Mouse (Mus musculus): ENCODE results near the gene Grin3a. TPM values are rescaled to one million over a fixed set of nuclear protein-coding genes. Genes with fewer than 3 reads are reported as not detected.
A peak's percentile ranks its signal among the peaks of the same experiment; 100 is the strongest.

The Grin3a gene
- 4.6 and 4.9 TPM in 2 replicates for polyA plus RNA-seq (2016; fragmentation: Nextera tagmentation; extraction: Ambion mirVana)

- Histone ChIP-seq H3K27me3 (replicated peaks) (peaks cover 34% of the 10 kb centered on the region), H3K9me3 (no peaks in the 10 kb centered on the region), H3K9ac (peak within 1 kb of the TSS; percentile 51), H3K4me1 (peaks cover 14% of the 10 kb centered on the region), H3K4me2 (replicated peaks) (peak within 1 kb of the TSS; percentile 90), H3K36me3 (no peaks in the 10 kb centered on the region), H3K27ac (no peak within 1 kb of the TSS), H3K4me3 (peak within 1 kb of the TSS; percentile 52)
- ATAC-seq (ENCODE audit: low FRiP score, low read depth) = peak; percentile 91
- under 1% methylated on average over 25 of the region's 25 CpGs for WGBS
These were observed at the start of gene Grin3a for GRCm38 (mm10) chr4:49845612-49845985. TSS of gene Grin3a (minus strand) at chr4:49845744.

- Histone ChIP-seq H3K27me3 (replicated peaks) (no peaks in the 10 kb centered on the region), H3K9ac (no peak overlapping the region), H3K4me2 (replicated peaks) (no peak overlapping the region), H3K36me3 (no peaks in the 10 kb centered on the region), H3K9me3 (no peaks in the 10 kb centered on the region), H3K4me3 (no peak overlapping the region), H3K27ac (no peak overlapping the region), H3K4me1 (0 out of 2 replicates have a peak, but pooled peaks cover 7% of the 10 kb centered on the region)
- peak; percentile 56; the same call in 1 of the 2 replicates for ATAC-seq (ENCODE audit: low FRiP score, low read depth)
- 16% methylated on average over 4 of the region's 4 CpGs for WGBS
These were observed 46.3 kb upstream of the Grin3a start for GRCm38 (mm10) chr4:49891835-49892301.

DNA sequence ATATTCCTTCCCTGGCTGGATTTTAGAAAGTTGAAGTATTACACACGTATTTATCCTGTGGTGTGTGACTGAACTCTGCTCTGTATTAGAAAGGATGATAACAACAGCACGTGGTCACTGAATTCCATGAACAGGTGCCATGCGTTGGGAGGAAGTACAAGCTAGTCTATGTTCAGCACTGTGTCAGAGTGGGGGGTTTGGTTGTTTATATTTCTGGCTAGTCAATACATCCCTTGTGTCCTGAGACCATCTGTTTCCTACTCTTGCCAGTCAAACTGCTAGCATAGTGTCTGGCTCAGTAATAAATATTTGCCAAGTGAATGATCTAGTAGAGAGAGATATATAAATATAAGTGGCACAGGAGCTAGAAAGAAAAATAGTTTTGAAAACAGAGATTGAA lies 31.5 kb upstream of the Grin3a start:
- Histone ChIP-seq H3K27me3 (replicated peaks) (no peaks in the 10 kb centered on the region), H3K4me1 (no peaks in the 10 kb centered on the region), H3K9me3 (no peaks in the 10 kb centered on the region), H3K4me3 (no peak overlapping the region), H3K4me2 (replicated peaks) (no peak overlapping the region), H3K36me3 (no peaks in the 10 kb centered on the region), H3K27ac (no peak overlapping the region), H3K9ac (no peak overlapping the region)
- 76% methylated on average over 3 of the region's 3 CpGs for WGBS
- ATAC-seq (ENCODE audit: low FRiP score, low read depth) = no peak

DNA sequence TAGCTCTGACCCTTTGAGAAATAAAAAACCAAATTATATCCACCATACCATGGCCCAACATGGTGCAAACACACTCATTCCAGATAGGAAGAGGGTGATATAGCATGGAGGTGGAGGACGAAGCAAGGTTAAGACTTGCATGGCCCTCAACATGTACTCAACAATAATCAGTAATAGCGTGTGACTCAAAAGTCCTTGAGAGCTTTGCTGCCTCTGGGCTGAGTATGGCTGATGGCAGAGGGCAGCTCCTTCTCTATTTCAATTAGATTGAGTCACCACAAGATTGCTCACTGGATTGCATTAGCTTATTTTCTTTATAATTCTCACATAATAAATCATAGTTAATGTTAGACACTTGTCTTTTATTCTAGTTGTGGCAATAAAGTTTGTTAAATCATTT lies 15.1 kb upstream of the Grin3a start:
- Histone ChIP-seq H3K4me2 (replicated peaks) (no peak overlapping the region), H3K36me3 (no peaks in the 10 kb centered on the region), H3K27me3 (replicated peaks) (no peaks in the 10 kb centered on the region), H3K9me3 (no peaks in the 10 kb centered on the region), H3K9ac (no peak overlapping the region), H3K4me1 (no peaks in the 10 kb centered on the region), H3K27ac (no peak overlapping the region), H3K4me3 (no peak overlapping the region)
- WGBS = 92% methylated on average over 2 of the region's 2 CpGs
- no peak for ATAC-seq (ENCODE audit: low FRiP score, low read depth)

- Histone ChIP-seq H3K4me2 (replicated peaks) (peak overlapping the region; percentile 90), H3K9me3 (no peaks in the 10 kb centered on the region), H3K4me1 (peaks cover 14% of the 10 kb centered on the region), H3K27me3 (replicated peaks) (peaks cover 34% of the 10 kb centered on the region), H3K4me3 (peak overlapping the region; percentile 52), H3K9ac (peak overlapping the region; percentile 51), H3K36me3 (no peaks in the 10 kb centered on the region), H3K27ac (no peak overlapping the region)
- under 1% methylated on average over 63 of the region's 63 CpGs for WGBS
- peak; percentile 65 for ATAC-seq (ENCODE audit: low FRiP score, low read depth)
These were observed 524 bp downstream of the Grin3a start for GRCm38 (mm10) chr4:49844828-49845611.

- peak overlapping the region; percentile 90 for H3K4me2 ChIP-seq (replicated peaks)
- H3K4me1 ChIP-seq = peaks cover 14% of the 10 kb centered on the region
- H3K9me3 ChIP-seq = no peaks in the 10 kb centered on the region
- H3K36me3 ChIP-seq = no peaks in the 10 kb centered on the region
- H3K27me3 ChIP-seq (replicated peaks) = peaks cover 34% of the 10 kb centered on the region
- 3% methylated on average over 33 of the region's 33 CpGs for WGBS
- H3K4me3 ChIP-seq = peak overlapping the region; percentile 52
- no peak overlapping the region for H3K27ac ChIP-seq
- peak overlapping the region; percentile 51 for H3K9ac ChIP-seq
- peak; percentile 51 for ATAC-seq (ENCODE audit: low FRiP score, low read depth)
These were observed 1.2 kb downstream of the Grin3a start for GRCm38 (mm10) chr4:49844274-49844827.

- Histone ChIP-seq H3K4me1 (peaks cover 14% of the 10 kb centered on the region), H3K9me3 (no peaks in the 10 kb centered on the region), H3K9ac (no peak overlapping the region), H3K27ac (no peak overlapping the region), H3K4me2 (replicated peaks) (peak overlapping the region; percentile 90), H3K27me3 (replicated peaks) (peaks cover 34% of the 10 kb centered on the region), H3K4me3 (peak overlapping the region; percentile 52; the same call in 1 of the 2 replicates), H3K36me3 (no peaks in the 10 kb centered on the region)
- 25% methylated on average over 6 of the region's 6 CpGs for WGBS
- no peak for ATAC-seq (ENCODE audit: low FRiP score, low read depth)
These were observed 1.8 kb downstream of the Grin3a start for GRCm38 (mm10) chr4:49843787-49844186.

DNA sequence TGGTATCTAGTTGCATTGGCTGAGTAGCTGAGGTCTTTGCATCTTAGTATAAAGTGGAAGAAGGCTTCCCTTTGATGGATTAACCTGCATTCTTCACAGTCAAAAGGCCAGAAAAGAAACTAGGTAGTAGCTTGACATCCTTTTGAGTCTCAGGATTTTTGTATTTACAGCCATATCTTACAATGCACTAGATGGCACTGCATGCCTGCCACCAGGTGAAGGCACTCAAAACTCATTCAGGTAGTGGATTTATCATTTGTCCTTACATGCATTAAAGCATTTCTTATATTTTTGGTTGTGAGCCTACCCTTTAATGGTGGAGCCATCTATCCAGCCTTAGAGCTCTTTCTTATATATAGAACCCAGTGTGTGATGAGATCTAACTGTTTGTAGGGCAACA lies 13.5 kb downstream of the Grin3a start:
- Histone ChIP-seq H3K9ac (no peak overlapping the region), H3K36me3 (no peaks in the 10 kb centered on the region), H3K4me1 (no peaks in the 10 kb centered on the region), H3K27ac (no peak overlapping the region), H3K4me3 (no peak overlapping the region), H3K4me2 (replicated peaks) (no peak overlapping the region), H3K9me3 (no peaks in the 10 kb centered on the region), H3K27me3 (replicated peaks) (no peaks in the 10 kb centered on the region)
- ATAC-seq (ENCODE audit: low FRiP score, low read depth) = no peak

- H3K9ac ChIP-seq = no peak overlapping the region
- ATAC-seq (ENCODE audit: low FRiP score, low read depth) = no peak
- H3K4me3 ChIP-seq = no peak overlapping the region
- H3K4me1 ChIP-seq = no peaks in the 10 kb centered on the region
- H3K27ac ChIP-seq = no peak overlapping the region
- no peaks in the 10 kb centered on the region for H3K27me3 ChIP-seq (replicated peaks)
- no peaks in the 10 kb centered on the region for H3K36me3 ChIP-seq
- no peaks in the 10 kb centered on the region for H3K9me3 ChIP-seq
- WGBS = 74% methylated on average over 3 of the region's 3 CpGs
- no peak overlapping the region for H3K4me2 ChIP-seq (replicated peaks)
These were observed 31.7 kb downstream of the Grin3a start for GRCm38 (mm10) chr4:49813852-49814251.

DNA sequence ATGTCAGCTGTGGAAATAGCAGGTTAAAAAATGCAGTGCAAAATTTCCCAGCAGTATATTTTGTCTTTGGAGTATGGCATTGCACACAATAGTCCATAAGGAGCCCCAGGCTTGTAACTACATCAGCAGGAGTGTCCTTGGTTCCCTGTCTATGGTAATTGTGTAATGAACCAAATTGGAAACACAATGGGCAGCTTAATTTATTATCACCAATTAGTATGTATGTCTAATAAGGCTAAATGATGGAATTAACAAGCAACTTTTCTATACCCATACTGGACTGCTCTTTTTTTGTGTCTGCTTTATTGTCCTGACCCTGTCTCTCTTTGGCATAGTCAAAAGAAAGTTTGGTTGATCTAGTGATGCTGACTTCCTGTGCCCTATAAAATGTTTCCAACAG lies 38.8 kb downstream of the Grin3a start:
- H3K4me3 ChIP-seq = no peak overlapping the region
- ATAC-seq (ENCODE audit: low FRiP score, low read depth) = peak; percentile 71

GRCm38 (mm10) chr4:49799338-49799737 lies 46.2 kb downstream of the Grin3a start:
- no peak overlapping the region for H3K9ac ChIP-seq
- no peak for ATAC-seq (ENCODE audit: low FRiP score, low read depth)
- H3K4me2 ChIP-seq (replicated peaks) = no peak overlapping the region
- H3K27ac ChIP-seq = no peak overlapping the region
- H3K9me3 ChIP-seq = no peaks in the 10 kb centered on the region
- WGBS = 92% methylated on average over 2 of the region's 2 CpGs
- H3K27me3 ChIP-seq (replicated peaks) = no peaks in the 10 kb centered on the region
- H3K4me3 ChIP-seq = no peak overlapping the region
- H3K36me3 ChIP-seq = no peaks in the 10 kb centered on the region
- H3K4me1 ChIP-seq = no peaks in the 10 kb centered on the region

More for the DNA sequence above, 38.8 kb downstream of the Grin3a start:
- Histone ChIP-seq H3K4me2 (replicated peaks) (no peak overlapping the region), H3K27ac (no peak overlapping the region), H3K9ac (no peak overlapping the region), H3K9me3 (no peaks in the 10 kb centered on the region), H3K4me1 (no peaks in the 10 kb centered on the region; the same call in 1 of the 2 replicates), H3K36me3 (no peaks in the 10 kb centered on the region), H3K27me3 (replicated peaks) (no peaks in the 10 kb centered on the region)

DNA sequence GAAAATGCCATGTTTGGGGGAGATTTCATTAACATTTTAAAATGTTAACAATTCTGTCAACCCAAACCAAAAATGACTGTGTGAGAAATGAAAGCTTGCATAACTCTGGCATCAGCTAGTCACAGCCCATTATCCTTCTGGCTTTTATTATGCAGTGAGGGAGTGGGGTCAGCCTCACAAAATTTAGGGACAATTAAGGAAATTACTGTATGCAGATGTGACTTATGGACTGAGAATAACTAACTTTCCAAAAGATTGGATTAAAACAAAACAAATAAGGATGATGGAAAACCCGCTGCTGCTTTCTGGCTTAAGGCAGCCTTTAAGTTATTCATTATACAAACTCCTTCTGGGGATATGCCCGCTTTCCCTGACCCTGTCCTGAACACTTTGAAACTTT lies 56.6 kb downstream of the Grin3a start:
- no peak for ATAC-seq (ENCODE audit: low FRiP score, low read depth)
- 79% methylated on average over 2 of the region's 2 CpGs for WGBS
- H3K9me3 ChIP-seq = no peaks in the 10 kb centered on the region

More for the DNA sequence above, 56.6 kb downstream of the Grin3a start:
- no peaks in the 10 kb centered on the region for H3K4me1 ChIP-seq
- H3K4me3 ChIP-seq = no peak overlapping the region
- no peaks in the 10 kb centered on the region for H3K36me3 ChIP-seq
- H3K4me2 ChIP-seq (replicated peaks) = no peak overlapping the region
- no peaks in the 10 kb centered on the region for H3K27me3 ChIP-seq (replicated peaks)
- no peak overlapping the region for H3K27ac ChIP-seq
- H3K9ac ChIP-seq = no peak overlapping the region

Data from neural tube, embryonic 12.5 days (tissue).